Mouse (Mus musculus) CH12F3 (cell line): ENCODE results near the gene Foxd2.

Experiments used
- in situ Hi-C: fragments of 300-500 bp; cut with MboI; formaldehyde crosslinking; loops from 2 replicates; pipeline ENCODE4 v1.14.3; 2020; ENCODE audit warnings: low sequenced_read_pairs

Gene Foxd2

GRCm38 (mm10) chr4:114908829-114909601, at the start of gene Foxd2:
TSS of gene Foxd2 (minus strand) at chr4:114908873.
- in situ Hi-C loops = loop anchor here (25.0 kb wide), 1 partner anchor 247 kb away; no protein-coding TSS in a partner anchor

- in situ Hi-C loops = no loop called here
These were observed 49.6 kb upstream of the Foxd2 start for GRCm38 (mm10) chr4:114958231-114958630.

- in situ Hi-C loops = no loop called here
These were observed 48.7 kb upstream of the Foxd2 start for GRCm38 (mm10) chr4:114957403-114957802.

- in situ Hi-C loops = no loop called here
These were observed 44.5 kb upstream of the Foxd2 start for GRCm38 (mm10) chr4:114953172-114953571.

GRCm38 (mm10) chr4:114947852-114948481, 39.3 kb upstream of the Foxd2 start:
- in situ Hi-C loops = no loop called here

- in situ Hi-C loops = no loop called here
These were observed 38.7 kb upstream of the Foxd2 start for GRCm38 (mm10) chr4:114947395-114947794.

GRCm38 (mm10) chr4:114946416-114946815, 37.7 kb upstream of the Foxd2 start:
- in situ Hi-C loops = no loop called here

GRCm38 (mm10) chr4:114945021-114945420, 36.3 kb upstream of the Foxd2 start:
- in situ Hi-C loops = no loop called here

- in situ Hi-C loops = no loop called here
These were observed 33.9 kb upstream of the Foxd2 start for GRCm38 (mm10) chr4:114942583-114942982.

- in situ Hi-C loops = no loop called here
These were observed 33.4 kb upstream of the Foxd2 start for GRCm38 (mm10) chr4:114942112-114942511.

GRCm38 (mm10) chr4:114941311-114941710, 32.6 kb upstream of the Foxd2 start:
- in situ Hi-C loops = no loop called here

- in situ Hi-C loops = no loop called here
These were observed 29.6 kb upstream of the Foxd2 start for GRCm38 (mm10) chr4:114938248-114938647.

GRCm38 (mm10) chr4:114937459-114938047, 28.9 kb upstream of the Foxd2 start:
- in situ Hi-C loops = no loop called here

- in situ Hi-C loops = no loop called here
These were observed 25.5 kb upstream of the Foxd2 start for GRCm38 (mm10) chr4:114934188-114934587.

GRCm38 (mm10) chr4:114932747-114933146, 24.1 kb upstream of the Foxd2 start:
- in situ Hi-C loops = no loop called here

GRCm38 (mm10) chr4:114929155-114929554, 20.5 kb upstream of the Foxd2 start:
- in situ Hi-C loops = no loop called here

GRCm38 (mm10) chr4:114925917-114926312, 17.2 kb upstream of the Foxd2 start, which contains the start of gene Foxe3:
TSS of gene Foxe3 (minus strand) at chr4:114926013.
- in situ Hi-C loops = no loop called here

- in situ Hi-C loops = loop anchor here (25.0 kb wide), 1 partner anchor 263 kb away; no protein-coding TSS in a partner anchor
These were observed 16.6 kb upstream of the Foxd2 start for GRCm38 (mm10) chr4:114924971-114925916.

GRCm38 (mm10) chr4:114917091-114917490, 8.4 kb upstream of the Foxd2 start:
- in situ Hi-C loops = loop anchor here (25.0 kb wide), 1 partner anchor 255 kb away; no protein-coding TSS in a partner anchor

GRCm38 (mm10) chr4:114916056-114916455, 7.4 kb upstream of the Foxd2 start:
- in situ Hi-C loops = loop anchor here (25.0 kb wide), 1 partner anchor 254 kb away; no protein-coding TSS in a partner anchor
